16 mouse cellular contexts compared by ENCODE assay signal in genomic region chr9:48687891-48688290, GRCm38 (mm10).
"Had no signal": no experiment of that assay in that cellular context is flagged by ENCODE, and none has a peak within 500 bp of the region (broad histone marks: within the 10 kb centered on the region; RNA-seq: fewer than 3 reads in every experiment).

No protein-coding gene starts in this region.

- H3K27me3 ChIP-seq: intestine, embryonic 15.5 days; lung, embryonic 15.5 days; megakaryocyte, embryonic 14.5 days; midbrain, embryonic 12.5 days had no signal

- H3K27ac ChIP-seq: intestine, embryonic 15.5 days; kidney, embryonic 15.5 days; lung, embryonic 15.5 days; macrophage; midbrain, embryonic 12.5 days had no signal

- H3K9ac ChIP-seq: intestine, embryonic 15.5 days; kidney, embryonic 15.5 days; lung, embryonic 15.5 days; midbrain, embryonic 12.5 days had no signal

- H3K4me3 ChIP-seq: intestine, embryonic 15.5 days; kidney, embryonic 15.5 days; lung, embryonic 15.5 days; megakaryocyte, embryonic 14.5 days; midbrain, embryonic 12.5 days had no signal

- H3K4me2 ChIP-seq: intestine, embryonic 15.5 days; kidney, embryonic 15.5 days; lung, embryonic 15.5 days; midbrain, embryonic 12.5 days had no signal

- ATAC-seq: intestine, embryonic 15.5 days had no signal

- H3K9me3 ChIP-seq: intestine, embryonic 15.5 days; kidney, embryonic 15.5 days; lung, embryonic 15.5 days; megakaryocyte, embryonic 14.5 days; midbrain, embryonic 12.5 days had no signal

- H3K4me1 ChIP-seq: kidney, embryonic 15.5 days; lung, embryonic 15.5 days had no signal

- H3K36me3 ChIP-seq: intestine, embryonic 15.5 days; kidney, embryonic 15.5 days; lung, embryonic 15.5 days; midbrain, embryonic 12.5 days had no signal

- DNase-seq: kidney, adult 2 months; kidney, postnatal 25 days; layer of hippocampus, adult 9-11 months; left cerebral cortex, postnatal 4 days; lung, postnatal 14 days; retina, postnatal 1 day; right cerebral cortex, postnatal 4 days; spleen, adult 18-20 months; thymus, adult 18-20 months; thymus, postnatal 14 days had no signal
